Mouse (Mus musculus): Measurements from ENCODE around the gene Fry.

DNA sequence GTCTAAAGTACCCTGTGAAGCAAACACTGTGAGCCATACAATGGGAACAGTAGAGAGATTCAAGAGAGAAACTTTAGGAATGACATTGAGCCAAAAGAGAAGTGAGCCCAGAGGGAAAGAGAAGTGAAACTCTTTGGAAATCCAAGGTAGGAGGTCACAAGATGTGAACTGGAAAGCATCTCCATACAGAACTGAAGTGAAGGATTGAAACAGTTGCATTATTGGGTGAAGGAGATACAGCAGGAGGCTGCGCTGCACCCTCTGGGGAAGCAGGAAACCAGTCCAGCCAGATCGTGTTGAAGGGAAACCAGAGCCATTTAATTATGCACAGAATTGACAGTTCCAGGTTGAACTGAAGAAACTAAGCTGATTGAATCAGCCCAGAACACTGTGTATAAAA lies 22.1 kb downstream of the Fry start:
- TF ChIP-seq CTCF (IDR thresholded peaks at IDR 0.05; ENCODE audit: low read depth) (no peak), EP300 (IDR thresholded peaks at IDR 0.05; ENCODE audit: low read depth) (no peak)
